Mouse (Mus musculus) forebrain, postnatal 0 days (tissue): Measurements from ENCODE around the gene Cnpy2. TPM values are rescaled to one million over a fixed set of nuclear protein-coding genes. Genes with fewer than 3 reads are reported as not detected.

ENCODE experiments used
- ATAC-seq: fragments of 200-750 bp; cut with Nextera tagmentation; 2 replicates; pipeline ENCODE4 v1.8.0; 2017; ENCODE audit warnings: mild to moderate bottlenecking, moderate library complexity
- DNase-seq: peaks from one replicate; pipeline ENCODE4 v3.0.0-alpha.2; 2015
- H3K27ac ChIP-seq: fragments of 300-500 bp; sonication (generic); 2 replicates; pipeline ENCODE4 v1.5.1; 2014; ENCODE audit warnings: low read depth, mild to moderate bottlenecking, antibody characterized with exemption, low read length, moderate library complexity, mixed read lengths
- H3K27me3 ChIP-seq: fragments of 300-500 bp; sonication (generic); 2 replicates; pipeline ENCODE4 v1.6.1; 2014; ENCODE audit warnings: mild to moderate bottlenecking, low read length, mixed read lengths; ENCODE audit not compliant: insufficient read depth
- H3K36me3 ChIP-seq: fragments of 300-500 bp; sonication (generic); 2 replicates; pipeline ENCODE4 v1.6.1; 2014; ENCODE audit warnings: mild to moderate bottlenecking, moderate library complexity; ENCODE audit not compliant: insufficient read depth
- H3K4me1 ChIP-seq: fragments of 300-500 bp; sonication (generic); 2 replicates; pipeline ENCODE4 v1.6.1; 2014; ENCODE audit warnings: antibody characterized with exemption; ENCODE audit not compliant: insufficient read depth
- H3K4me2 ChIP-seq: fragments of 300-500 bp; sonication (generic); 2 replicates; pipeline ENCODE4 v1.6.1; 2014; ENCODE audit warnings: low read depth, mild to moderate bottlenecking, moderate library complexity
- H3K4me3 ChIP-seq: fragments of 300-500 bp; sonication (generic); 2 replicates; pipeline ENCODE4 v1.5.1; 2014; ENCODE audit warnings: low read depth, low read length, mixed read lengths
- H3K9ac ChIP-seq: fragments of 300-500 bp; sonication (generic); 2 replicates; pipeline ENCODE4 v1.6.1; 2014; ENCODE audit warnings: mild to moderate bottlenecking
- H3K9me3 ChIP-seq: fragments of 300-500 bp; sonication (generic); 2 replicates; pipeline ENCODE4 v1.6.1; 2016; ENCODE audit warnings: low read length
- CTCF ChIP-seq: sonication (generic); IDR thresholded peaks from 2 replicates; pipeline ENCODE4 v1.5.1; 2016; ENCODE audit warnings: antibody characterized with exemption, control low read depth, low read depth
- WGBS: fragments of 180-500 bp; shearing (Covaris S2); extraction: QIAGEN DNeasy Blood & Tissue Kit; methylation state at CpG from one replicate; pipeline ENCODE4 v1.1.7; 2014; 5-methylcytosine and 5-hydroxymethylcytosine counted together
- polyA plus RNA-seq: library from polyadenylated mRNA; unstranded; fragments of >200 nt; fragmentation: Nextera tagmentation; extraction: Ambion mirVana; gene quantifications from 2 replicates; pipeline ENCODE4 v1.2.1, GENCODE M21; 2015
- total RNA-seq: library from RNA; depleted of rRNA; stranded (reverse); fragments of >200 nt; gene quantifications from 2 replicates; pipeline ENCODE4 v1.2.3, GENCODE M21; 2014

Gene Cnpy2
- total and polyA plus RNA-seq, 2 experiments from 2014 or later = 57.5 to 179 TPM

GRCm38 (mm10) chr10:128298243-128298642 lies 24.0 kb upstream of the Cnpy2 start:
- no peak for TF ChIP-seq CTCF
- Histone ChIP-seq H3K4me3 (no peak overlapping the region), H3K27me3 (no peaks in the 10 kb centered on the region), H3K9ac (no peak overlapping the region), H3K9me3 (no peaks in the 10 kb centered on the region), H3K27ac (no peak overlapping the region), H3K4me1 (peaks cover 5% of the 10 kb centered on the region; the same call in 1 of the 2 replicates), H3K36me3 (no peaks in the 10 kb centered on the region), H3K4me2 (no peak overlapping the region)
- no peak for DNase-seq
- 85% methylated on average over 6 of the region's 6 CpGs for WGBS
- ATAC-seq = no peak

GRCm38 (mm10) chr10:128298702-128299171 lies 23.5 kb upstream of the Cnpy2 start, which contains the start of gene Il23a:
Il23a (minus strand) TSS chr10:128298752.
- Histone ChIP-seq H3K4me3 (no peak within 1 kb of the TSS), H3K4me2 (no peak within 1 kb of the TSS), H3K36me3 (no peaks in the 10 kb centered on the region), H3K4me1 (peaks cover 7% of the 10 kb centered on the region), H3K27me3 (no peaks in the 10 kb centered on the region), H3K27ac (no peak within 1 kb of the TSS), H3K9me3 (no peaks in the 10 kb centered on the region), H3K9ac (no peak within 1 kb of the TSS)
- ATAC-seq = no peak
- DNase-seq = no peak
- no peak for TF ChIP-seq CTCF
- 77% methylated on average over 11 of the region's 11 CpGs for WGBS

GRCm38 (mm10) chr10:128302357-128302756 lies 19.9 kb upstream of the Cnpy2 start:
- 40% methylated on average over 3 of the region's 3 CpGs for whole genome bisulfite sequencing
- no peaks in the 10 kb centered on the region for H3K9me3 ChIP-seq
- H3K27ac ChIP-seq = peak overlapping the region; percentile 96
- H3K4me3 ChIP-seq = peak overlapping the region; percentile 46
- TF ChIP-seq CTCF = no peak
- peak overlapping the region; percentile 76 for H3K9ac ChIP-seq
- H3K4me2 ChIP-seq = peak overlapping the region; percentile 63
- DNase-seq (peak; percentile 11), ATAC-seq (no peak)
- H3K4me1 ChIP-seq = peaks cover 14% of the 10 kb centered on the region
- no peaks in the 10 kb centered on the region for H3K27me3 ChIP-seq
- no peaks in the 10 kb centered on the region for H3K36me3 ChIP-seq

GRCm38 (mm10) chr10:128302785-128303125 lies 19.5 kb upstream of the Cnpy2 start:
- Histone ChIP-seq H3K4me3 (peak overlapping the region; percentile 46), H3K4me1 (peaks cover 14% of the 10 kb centered on the region), H3K27ac (peak overlapping the region; percentile 96), H3K9me3 (no peaks in the 10 kb centered on the region), H3K4me2 (peak overlapping the region; percentile 63), H3K27me3 (no peaks in the 10 kb centered on the region), H3K9ac (peak overlapping the region; percentile 76), H3K36me3 (no peaks in the 10 kb centered on the region)
- WGBS = under 1% methylated on average over 9 of the region's 9 CpGs
- DNase-seq (no peak), ATAC-seq (peak; percentile 42)
- TF ChIP-seq CTCF = no peak

- DNase-seq = peak; percentile 100
- H3K4me2 ChIP-seq = peak within 1 kb of the TSS; percentile 63
- 1% methylated on average over 37 of the region's 37 CpGs for WGBS
- H3K27ac ChIP-seq = peak within 1 kb of the TSS; percentile 96
- H3K9ac ChIP-seq = peak within 1 kb of the TSS; percentile 76
- H3K27me3 ChIP-seq = no peaks in the 10 kb centered on the region
- peak; percentile 99 for ATAC-seq
- H3K9me3 ChIP-seq = no peaks in the 10 kb centered on the region
- TF ChIP-seq CTCF = no peak
- H3K36me3 ChIP-seq = peaks cover 4% of the 10 kb centered on the region; the same call in 1 of the 2 replicates
- H3K4me1 ChIP-seq = peaks cover 14% of the 10 kb centered on the region
- H3K4me3 ChIP-seq = peak within 1 kb of the TSS; percentile 46
These were observed 18.9 kb upstream of the Cnpy2 start, which contains the start of gene Pan2 for GRCm38 (mm10) chr10:128303126-128304021. Pan2 (plus strand) TSS chr10:128303335.

- Histone ChIP-seq H3K4me1 (no peaks in the 10 kb centered on the region), H3K36me3 (peaks cover 40% of the 10 kb centered on the region), H3K9me3 (no peaks in the 10 kb centered on the region), H3K27me3 (no peaks in the 10 kb centered on the region), H3K9ac (no peak overlapping the region), H3K4me2 (no peak overlapping the region), H3K4me3 (no peak overlapping the region), H3K27ac (no peak overlapping the region)
- TF ChIP-seq CTCF = no peak
- WGBS = 89% methylated on average over 7 of the region's 7 CpGs
- DNase-seq (no peak), ATAC-seq (no peak)
These were observed 12.6 kb upstream of the Cnpy2 start for GRCm38 (mm10) chr10:128309654-128310053.

- Histone ChIP-seq H3K27ac (no peak overlapping the region), H3K36me3 (peaks cover 45% of the 10 kb centered on the region)
These were observed 12.1 kb upstream of the Cnpy2 start for GRCm38 (mm10) chr10:128310177-128310576.

More at GRCm38 (mm10) chr10:128310177-128310576, 12.1 kb upstream of the Cnpy2 start:
- TF ChIP-seq CTCF = no peak
- H3K4me3 ChIP-seq = no peak overlapping the region
- DNase-seq (no peak), ATAC-seq (no peak)
- H3K4me2 ChIP-seq = no peak overlapping the region
- no peaks in the 10 kb centered on the region for H3K4me1 ChIP-seq
- H3K9me3 ChIP-seq = no peaks in the 10 kb centered on the region
- 35% methylated on average over 11 of the region's 11 CpGs for WGBS
- no peaks in the 10 kb centered on the region for H3K27me3 ChIP-seq
- no peak overlapping the region for H3K9ac ChIP-seq
